Comparison of ENCODE assay signal across 8 mouse cellular contexts in genomic region chr1:178336289-178336775, GRCm38 (mm10). TPM values are rescaled to one million over a fixed set of nuclear protein-coding genes. Genes with fewer than 3 reads are reported as not detected.
DNase-seq lines count a peak whose midpoint lies in the region; ATAC-seq and TF ChIP-seq lines count a peak whose summit lies in the region.

No protein-coding gene starts in this region.

- DNase-seq in CH12.LX (ENCODE audit: extremely low read depth), result peak; percentile 90
- peak; percentile 87 for DNase-seq in c-Kit-positive CD71-positive TER-119-positive erythroid progenitor cells, embryonic 14.5 days (ENCODE audit: low spot score)
- peak; percentile 95 to 96 for DNase-seq in heart, postnatal 10 days
- DNase-seq in layer of hippocampus, adult 11-12 months (ENCODE audit: low spot score), result peak; percentile 94
- DNase-seq in liver, postnatal 0 days, result peak; percentile 96
- DNase-seq in telencephalon, adult 2 months (ENCODE audit: low read depth, low spot score), result peak; percentile 68

- TF ChIP-seq RAD21 in CH12.LX (IDR thresholded peaks at IDR 0.05; ENCODE audit: low read depth, low read length), result no peak

- no peak for TF ChIP-seq CTCF in CH12.LX (conservative IDR thresholded peaks at IDR 0.05 in 1 of 2, IDR thresholded peaks at IDR 0.05 in 1 of 2; ENCODE audit: low read depth in 2 of 2, low read length in 2 of 2)
- TF ChIP-seq CTCF in liver, postnatal 0 days (IDR thresholded peaks at IDR 0.05; ENCODE audit: low read depth), result no peak

- peak overlapping the region; percentile 64 to 100 (median 99) for H3K4me3 ChIP-seq in CH12.LX (replicated peaks in 1 of 3; ENCODE audit: low read depth in 2 of 3, low read length in 2 of 3, poor library complexity in 1 of 3)
- H3K4me3 ChIP-seq in forebrain, embryonic 13.5 days, result peak overlapping the region; percentile 100
- peak overlapping the region; percentile 98 for H3K4me3 ChIP-seq in liver, postnatal 0 days (ENCODE audit: low read depth, low read length)
- peak overlapping the region; percentile 100 for H3K4me3 ChIP-seq in neural tube, embryonic 13.5 days

- dilution Hi-C loops in CH12.LX (cut with MboI; ENCODE audit: extremely low pct_ligation_motif_present, extremely low pct_unique_long_range_greater_than_20kb, low sequenced_read_pairs), result no loop called here

- H3K79me2 ChIP-seq in CH12.LX (replicated peaks; ENCODE audit: control insufficient read depth, extremely low read depth, insufficient read depth, poor library complexity, severe bottlenecking), result peaks cover 54% of the 10 kb centered on the region

- peak; percentile 65; the same call in 1 of the 2 replicates for TF ChIP-seq POLR2A in CH12.LX (IDR thresholded peaks at IDR 0.05; ENCODE audit: low read depth, low read length)

- intact Hi-C loops in heart, postnatal 10 days (cut with DNase I), result loop anchor here (1.0 kb wide), 1 partner anchor 17 kb away; the partner anchor contains the start of gene Cox20

- peak overlapping the region; percentile 99 for H3K9ac ChIP-seq in CH12.LX (ENCODE audit: insufficient read depth, low read depth)
- peak overlapping the region; percentile 100 for H3K9ac ChIP-seq in forebrain, embryonic 13.5 days
- peak overlapping the region; percentile 100 for H3K9ac ChIP-seq in liver, postnatal 0 days (replicated peaks)
- H3K9ac ChIP-seq in neural tube, embryonic 13.5 days, result peak overlapping the region; percentile 100

- peaks cover 2 to 31% of the 10 kb centered on the region in 2 experiments; a peak in 3 of 4 replicates for H3K4me1 ChIP-seq in CH12.LX (ENCODE audit: control insufficient read depth in 1 of 2, insufficient read depth in 2 of 2)
- H3K4me1 ChIP-seq in forebrain, embryonic 13.5 days, result peaks cover 33% of the 10 kb centered on the region
- H3K4me1 ChIP-seq in liver, postnatal 0 days (ENCODE audit: insufficient read depth), result peaks cover 17% of the 10 kb centered on the region
- peaks cover 39% of the 10 kb centered on the region for H3K4me1 ChIP-seq in neural tube, embryonic 13.5 days (replicated peaks)

- in situ Hi-C loops in CH12.LX (cut with MboI; ENCODE audit: low pct_ligation_motif_present, low pct_unique_long_range_greater_than_20kb, low sequenced_read_pairs), result no loop called here

- no peaks in the 10 kb centered on the region for H3K27me3 ChIP-seq in CH12.LX (replicated peaks)
- H3K27me3 ChIP-seq in forebrain, embryonic 13.5 days, result no peaks in the 10 kb centered on the region
- H3K27me3 ChIP-seq in liver, postnatal 0 days (ENCODE audit: insufficient read depth, low read length), result no peaks in the 10 kb centered on the region
- no peaks in the 10 kb centered on the region for H3K27me3 ChIP-seq in neural tube, embryonic 13.5 days

- H3K4me2 ChIP-seq in CH12.LX (ENCODE audit: insufficient read depth, low read depth, poor library complexity, severe bottlenecking), result 0 out of 2 replicates have a peak overlapping the region, but pooled peaks have one; percentile 70
- peak overlapping the region; percentile 90 for H3K4me2 ChIP-seq in forebrain, embryonic 13.5 days
- H3K4me2 ChIP-seq in liver, postnatal 0 days (ENCODE audit: low read depth, low read length), result peak overlapping the region; percentile 89
- H3K4me2 ChIP-seq in neural tube, embryonic 13.5 days, result peak overlapping the region; percentile 93

- 1% methylated on average over 39 of the region's 53 CpGs for WGBS in forebrain, embryonic 13.5 days
- under 1% methylated on average over 29 of the region's 53 CpGs for WGBS in liver, postnatal 0 days (ENCODE audit: insufficient replicate concordance)
- WGBS in neural tube, embryonic 13.5 days, result 1% methylated on average over 42 of the region's 53 CpGs

- H3K9me3 ChIP-seq in CH12.LX (replicated peaks; ENCODE audit: low read length), result no peaks in the 10 kb centered on the region
- no peaks in the 10 kb centered on the region for H3K9me3 ChIP-seq in forebrain, embryonic 13.5 days (replicated peaks)
- no peaks in the 10 kb centered on the region for H3K9me3 ChIP-seq in liver, postnatal 0 days (ENCODE audit: low read length)
- H3K9me3 ChIP-seq in neural tube, embryonic 13.5 days, result no peaks in the 10 kb centered on the region

- peak overlapping the region; percentile 56; the same call in 1 of the 2 replicates for H3K27ac ChIP-seq in CH12.LX (ENCODE audit: insufficient read depth, low read depth)
- H3K27ac ChIP-seq in forebrain, embryonic 13.5 days, result peak overlapping the region; percentile 100
- H3K27ac ChIP-seq in liver, postnatal 0 days (ENCODE audit: low read depth), result peak overlapping the region; percentile 100
- H3K27ac ChIP-seq in neural tube, embryonic 13.5 days (replicated peaks), result peak overlapping the region; percentile 100

- H3K36me3 ChIP-seq in CH12.LX (replicated peaks in 1 of 2; ENCODE audit: control insufficient read depth in 1 of 2, insufficient read depth in 1 of 2, low read length in 1 of 2), result peaks cover 21 to 43% of the 10 kb centered on the region in 2 experiments
- peaks cover 36% of the 10 kb centered on the region for H3K36me3 ChIP-seq in forebrain, embryonic 13.5 days (ENCODE audit: poor library complexity, severe bottlenecking)
- H3K36me3 ChIP-seq in liver, postnatal 0 days (replicated peaks; ENCODE audit: insufficient read depth, low read length), result peaks cover 36% of the 10 kb centered on the region
- peaks cover 34% of the 10 kb centered on the region for H3K36me3 ChIP-seq in neural tube, embryonic 13.5 days

- TF ChIP-seq EP300 in CH12.LX (IDR thresholded peaks at IDR 0.05; ENCODE audit: low read length), result no peak
- TF ChIP-seq EP300 in liver, postnatal 0 days (IDR thresholded peaks at IDR 0.05; ENCODE audit: low read depth), result 0 out of 2 replicates have a peak, but pooled peaks have one; percentile 5

- peak; percentile 94 for ATAC-seq in forebrain, embryonic 13.5 days
- ATAC-seq in liver, postnatal 0 days, result peak; percentile 81
- ATAC-seq in neural tube, embryonic 13.5 days (ENCODE audit: low read depth), result peak; percentile 92

TF ChIP-seq in CH12.LX, 34 proteins besides CTCF, POLR2A, EP300 and RAD21:
- no peak for TF ChIP-seq MEF2A (IDR thresholded peaks at IDR 0.05; ENCODE audit: borderline replicate concordance, low read depth, low read length)
- TF ChIP-seq POLR2AphosphoS2 (IDR thresholded peaks at IDR 0.05; ENCODE audit: low read depth, low read length), result no peak
- TF ChIP-seq TBP (conservative IDR thresholded peaks at IDR 0.05; ENCODE audit: low read depth, low read length), result no peak
- no peak for TF ChIP-seq ZC3H11A (IDR thresholded peaks at IDR 0.05; ENCODE audit: low read depth, low read length)
- no peak for TF ChIP-seq ELF1 (IDR thresholded peaks at IDR 0.05; ENCODE audit: low read depth, low read length)

RNA-seq across cellular contexts. Expression of gene Hnrnpu, which starts 1.3 kb away (rescaled TPM):
- total RNA-seq in CH12.LX (2012; rRNA removed) (346 and 491 TPM in 2 replicates), CH12.LX (2014; rRNA removed) (359 and 397 TPM in 2 replicates)
- polyA plus RNA-seq in CH12.LX (2012; ENCODE audit: insufficient read length, low read depth), result 853 and 911 TPM in 2 replicates
- 334 and 374 TPM in 2 replicates for polyA plus RNA-seq in forebrain, embryonic 13.5 days (2015; fragmentation: Nextera tagmentation; extraction: Ambion mirVana)
- total RNA-seq in heart, postnatal 10 days (2021), result 100 to 1,000 TPM; 258 to 270 TPM
- polyA plus RNA-seq in liver, postnatal 0 days (2015; fragmentation: Nextera tagmentation; extraction: Ambion mirVana), result 106 and 132 TPM in 2 replicates
- 295 and 366 TPM in 2 replicates for polyA plus RNA-seq in neural tube, embryonic 13.5 days (2015; fragmentation: Nextera tagmentation; extraction: Ambion mirVana)

RNA-seq across cellular contexts. Expression of gene Cox20, which starts 17.4 kb away (rescaled TPM):
- total RNA-seq in CH12.LX (2012; rRNA removed), result 9.9 and 15.3 TPM in 2 replicates
- 19.1 and 23.9 TPM in 2 replicates for total RNA-seq in CH12.LX (2014; rRNA removed)
- polyA plus RNA-seq in CH12.LX (2012; ENCODE audit: insufficient read length, low read depth), result 21.2 and 26.0 TPM in 2 replicates
- polyA plus RNA-seq in forebrain, embryonic 13.5 days (2015; fragmentation: Nextera tagmentation; extraction: Ambion mirVana), result 146 and 191 TPM in 2 replicates
- total RNA-seq in heart, postnatal 10 days (2021), result 100 to 1,000 TPM; 128 to 134 TPM
- polyA plus RNA-seq in liver, postnatal 0 days (2015; fragmentation: Nextera tagmentation; extraction: Ambion mirVana), result 98.3 and 109 TPM in 2 replicates
- polyA plus RNA-seq in neural tube, embryonic 13.5 days (2015; fragmentation: Nextera tagmentation; extraction: Ambion mirVana), result 133 and 138 TPM in 2 replicates

Comparison
In these comparisons a context has a peak if more than half of its experiments do, and no peak if none do; other contexts are left out.
1. Peak in every context shown above with its lines: DNase-seq, ATAC-seq, H3K4me3 ChIP-seq and H3K27ac ChIP-seq.